In the genomic region with DNA sequence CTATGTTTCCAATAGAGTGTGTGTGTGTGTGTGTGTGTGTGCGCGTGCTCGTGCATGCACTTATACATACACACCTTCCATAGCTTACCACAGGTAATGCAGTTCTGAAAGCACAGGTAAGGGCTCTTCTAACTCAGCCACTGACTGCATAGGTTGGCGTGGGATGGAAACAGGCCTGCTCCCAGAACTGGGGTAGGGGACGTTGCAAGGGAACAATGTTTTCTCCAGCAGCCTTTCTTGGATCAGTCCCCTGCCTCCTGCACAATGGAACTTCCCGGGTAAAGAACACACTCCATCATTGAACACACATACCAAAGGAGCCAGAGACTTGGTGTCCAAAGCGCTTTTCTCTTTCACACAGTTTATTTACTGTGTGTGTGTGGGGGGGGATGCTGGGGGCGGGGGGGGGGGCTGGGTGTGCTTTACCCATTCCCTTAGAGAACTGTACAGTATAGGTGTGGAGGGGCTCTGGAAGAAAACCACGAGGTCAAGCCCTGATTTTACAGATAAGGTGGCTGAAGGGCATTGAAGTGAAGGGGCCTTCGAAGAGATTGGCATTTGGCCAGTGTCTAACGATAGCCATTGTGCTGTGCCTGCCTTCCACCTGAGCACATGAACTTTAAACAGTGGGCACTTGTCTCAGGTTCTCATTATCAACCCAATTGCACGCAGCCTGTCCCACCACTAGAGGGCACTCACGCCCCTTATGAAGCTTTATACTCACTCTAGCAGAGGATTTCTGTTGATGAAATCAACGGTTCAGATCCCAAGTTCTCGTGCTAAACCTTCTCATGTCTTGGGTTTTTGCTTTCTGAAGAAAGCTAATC, we compare ENCODE assay signal across 9 mouse cellular contexts. TPM values are rescaled to one million over a fixed set of nuclear protein-coding genes. Genes with fewer than 3 reads are reported as not detected.
A peak's percentile ranks its signal among the peaks of the same experiment; 100 is the strongest.
DNase-seq lines count a peak whose midpoint lies in the region; ATAC-seq lines count a peak whose summit lies in the region.
"Had no signal": no experiment of that assay in that cellular context is flagged by ENCODE, and none has a peak within 500 bp of the region (broad histone marks: within the 10 kb centered on the region; RNA-seq: fewer than 3 reads in every experiment).

No protein-coding gene starts in this region.

- H3K27me3 ChIP-seq in forebrain, embryonic 10.5 days (ENCODE audit: poor library complexity, severe bottlenecking): no peaks in the 10 kb centered on the region
- no peaks in the 10 kb centered on the region for H3K27me3 ChIP-seq in forebrain, embryonic 16.5 days (replicated peaks; ENCODE audit: control insufficient read depth, insufficient read depth, low read length)
- H3K27me3 ChIP-seq in heart, embryonic 10.5 days (ENCODE audit: insufficient read depth, poor library complexity, severe bottlenecking): 0 out of 2 replicates have a peak, but pooled peaks cover 5% of the 10 kb centered on the region
- H3K27me3 ChIP-seq in lung, embryonic 16.5 days (ENCODE audit: control insufficient read depth, insufficient read depth, low read depth, low read length): no peaks in the 10 kb centered on the region; the same call in 1 of the 2 replicates
- H3K27me3 ChIP-seq: neural tube, embryonic 12.5 days had no signal

- H3K4me1 ChIP-seq in forebrain, embryonic 10.5 days: no peaks in the 10 kb centered on the region
- H3K4me1 ChIP-seq in forebrain, embryonic 16.5 days (replicated peaks; ENCODE audit: control insufficient read depth, insufficient read depth, low read length): no peaks in the 10 kb centered on the region
- no peaks in the 10 kb centered on the region for H3K4me1 ChIP-seq in heart, embryonic 10.5 days
- peaks cover 12% of the 10 kb centered on the region for H3K4me1 ChIP-seq in lung, embryonic 16.5 days (replicated peaks; ENCODE audit: control insufficient read depth, insufficient read depth, low read length)
- H3K4me1 ChIP-seq: neural tube, embryonic 12.5 days had no signal

- no peak overlapping the region for H3K9ac ChIP-seq in forebrain, embryonic 16.5 days (replicated peaks; ENCODE audit: low read depth, low read length)
- no peak overlapping the region for H3K9ac ChIP-seq in lung, embryonic 16.5 days (ENCODE audit: low read length)
- H3K9ac ChIP-seq: neural tube, embryonic 12.5 days had no signal

- no peak for ATAC-seq in forebrain, embryonic 16.5 days
- peak; percentile 84 for ATAC-seq in lung, embryonic 16.5 days (ENCODE audit: low read depth)

- no peak overlapping the region for H3K4me3 ChIP-seq in forebrain, embryonic 10.5 days
- H3K4me3 ChIP-seq in forebrain, embryonic 16.5 days (replicated peaks; ENCODE audit: low read length): no peak overlapping the region
- no peak overlapping the region for H3K4me3 ChIP-seq in heart, embryonic 10.5 days
- H3K4me3 ChIP-seq in lung, embryonic 16.5 days (ENCODE audit: low read length): no peak overlapping the region
- H3K4me3 ChIP-seq: neural tube, embryonic 12.5 days had no signal

- H3K4me2 ChIP-seq in forebrain, embryonic 16.5 days (ENCODE audit: low read length): no peak overlapping the region
- no peak overlapping the region for H3K4me2 ChIP-seq in lung, embryonic 16.5 days (ENCODE audit: low read depth, low read length)
- H3K4me2 ChIP-seq: neural tube, embryonic 12.5 days had no signal

- H3K27ac ChIP-seq in forebrain, embryonic 10.5 days: no peak overlapping the region
- H3K27ac ChIP-seq in forebrain, embryonic 16.5 days (ENCODE audit: low read length): no peak overlapping the region
- H3K27ac ChIP-seq in heart, embryonic 10.5 days: no peak overlapping the region
- H3K27ac ChIP-seq in lung, embryonic 16.5 days (ENCODE audit: low read length): peak overlapping the region; percentile 18; the same call in 1 of the 2 replicates
- H3K27ac ChIP-seq: neural tube, embryonic 12.5 days had no signal

- H3K36me3 ChIP-seq in forebrain, embryonic 10.5 days (replicated peaks): no peaks in the 10 kb centered on the region
- H3K36me3 ChIP-seq in forebrain, embryonic 16.5 days (ENCODE audit: control insufficient read depth, insufficient read depth): no peaks in the 10 kb centered on the region
- no peaks in the 10 kb centered on the region for H3K36me3 ChIP-seq in heart, embryonic 10.5 days
- no peaks in the 10 kb centered on the region for H3K36me3 ChIP-seq in lung, embryonic 16.5 days (ENCODE audit: control insufficient read depth, insufficient read depth, low read length)
- H3K36me3 ChIP-seq: neural tube, embryonic 12.5 days had no signal

- DNase-seq in forebrain, embryonic 10.5 days (ENCODE audit: extremely low spot score, low spot score): peak; percentile 69
- DNase-seq in adipocyte (ENCODE audit: low spot score): peak; percentile 79
- peak; percentile 88 for DNase-seq in embryo, embryonic 10.5 days (ENCODE audit: low spot score)
- DNase-seq in heart, embryonic 10.5 days (ENCODE audit: low spot score): peak; percentile 75
- peak; percentile 58 to 88 for DNase-seq in layer of hippocampus, adult 18-20 months (ENCODE audit: low spot score in 2 of 2)
- DNase-seq in skeletal muscle tissue, adult 2 months (ENCODE audit: low read depth, low spot score): peak; percentile 42

- H3K9me3 ChIP-seq in forebrain, embryonic 10.5 days: no peaks in the 10 kb centered on the region
- no peaks in the 10 kb centered on the region for H3K9me3 ChIP-seq in forebrain, embryonic 16.5 days (ENCODE audit: control insufficient read depth, low read length)
- H3K9me3 ChIP-seq in heart, embryonic 10.5 days: no peaks in the 10 kb centered on the region
- no peaks in the 10 kb centered on the region for H3K9me3 ChIP-seq in lung, embryonic 16.5 days (ENCODE audit: control insufficient read depth, low read length)
- H3K9me3 ChIP-seq: neural tube, embryonic 12.5 days had no signal

- WGBS in forebrain, embryonic 10.5 days: 48% methylated on average over 15 of the region's 15 CpGs
- WGBS in forebrain, embryonic 16.5 days: 37% methylated on average over 15 of the region's 15 CpGs
- WGBS in heart, embryonic 10.5 days: 40% methylated on average over 15 of the region's 15 CpGs
- 32% methylated on average over 15 of the region's 15 CpGs for WGBS in lung, embryonic 16.5 days

RNA-seq across cellular contexts. Expression of gene C2cd4b, which starts 48.0 kb away (rescaled TPM):
- not detected in 2 replicates for polyA plus RNA-seq in forebrain, embryonic 10.5 days (2016; fragmentation: Nextera tagmentation; extraction: Ambion mirVana)
- 0.26 and 0.30 TPM in 2 replicates for polyA plus RNA-seq in forebrain, embryonic 16.5 days (2015; fragmentation: Nextera tagmentation; extraction: Ambion mirVana)
- 2.3 and 2.8 TPM in 2 replicates for polyA plus RNA-seq in heart, embryonic 10.5 days (2016; fragmentation: Nextera tagmentation; extraction: Ambion mirVana)
- total RNA-seq in layer of hippocampus, adult 18-20 months (2021): 1 to 10 TPM; 6.6 to 6.7 TPM
- polyA plus RNA-seq in lung, embryonic 16.5 days (2015; fragmentation: Nextera tagmentation; extraction: Ambion mirVana): 0.16 TPM in 1 of 2 replicates, not detected in the other
